Mouse (Mus musculus): ENCODE data around the gene Rasgef1b. TPM values are rescaled to one million over a fixed set of nuclear protein-coding genes. Genes with fewer than 3 reads are reported as not detected.

Gene Rasgef1b
- polyA plus RNA-seq, 1 experiment from 2014 or later, result 25.5 TPM

DNA sequence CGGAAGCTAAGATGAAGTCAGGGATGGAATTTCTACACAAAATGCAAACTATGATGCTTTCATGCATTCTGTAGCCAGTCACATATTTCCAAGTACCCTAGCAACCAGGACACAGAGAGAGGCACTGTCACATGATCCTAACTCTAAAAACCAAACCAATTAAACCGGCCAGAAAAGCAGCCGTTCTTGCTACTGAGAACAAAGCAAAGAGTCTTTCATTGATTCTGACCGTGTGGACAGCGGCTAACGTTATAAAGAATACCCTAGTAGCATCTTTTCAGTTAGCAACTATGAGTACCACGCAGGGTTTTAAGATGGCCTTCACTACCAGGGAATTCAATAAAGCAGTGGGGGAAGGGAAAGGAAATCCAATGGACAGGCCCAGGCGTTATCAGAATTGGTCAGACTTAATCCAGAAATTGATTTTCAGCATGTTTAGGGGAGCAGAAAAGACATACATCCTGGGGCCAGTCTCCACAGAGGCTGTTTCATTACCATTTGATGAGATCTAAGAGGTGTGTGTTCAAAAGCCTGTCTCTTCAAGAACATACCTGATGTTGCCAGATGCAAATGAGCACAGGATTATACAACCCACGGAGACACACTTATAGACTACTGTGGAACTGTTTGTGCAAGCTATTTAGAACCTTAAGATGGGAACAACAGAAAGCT is 215.5 kb downstream of the Rasgef1b start:
- H3K36me3 ChIP-seq (ENCODE audit: control insufficient read depth, insufficient read depth, low read length), result no peaks in the 10 kb centered on the region
- ATAC-seq (replicated peaks; ENCODE audit: low FRiP score), result peak; percentile 33
- no peak for DNase-seq (ENCODE audit: low spot score)
- no peak overlapping the region for H3K4me3 ChIP-seq (ENCODE audit: low read depth, low read length)
- no peaks in the 10 kb centered on the region for H3K27me3 ChIP-seq (ENCODE audit: control insufficient read depth, insufficient read depth, low read length)
- H3K9me3 ChIP-seq (ENCODE audit: control insufficient read depth, low read length), result no peaks in the 10 kb centered on the region
- peaks cover 2% of the 10 kb centered on the region; the same call in 1 of the 2 replicates for H3K4me1 ChIP-seq (replicated peaks; ENCODE audit: control insufficient read depth, insufficient read depth, low read length)
- H3K9ac ChIP-seq (ENCODE audit: low read length), result no peak overlapping the region
- H3K27ac ChIP-seq (ENCODE audit: low read depth, low read length), result no peak overlapping the region; the same call in 1 of the 2 replicates
- H3K4me2 ChIP-seq (ENCODE audit: low read depth, low read length, severe bottlenecking), result no peak overlapping the region
- WGBS, result 30% methylated on average over 9 of the region's 9 CpGs

DNA sequence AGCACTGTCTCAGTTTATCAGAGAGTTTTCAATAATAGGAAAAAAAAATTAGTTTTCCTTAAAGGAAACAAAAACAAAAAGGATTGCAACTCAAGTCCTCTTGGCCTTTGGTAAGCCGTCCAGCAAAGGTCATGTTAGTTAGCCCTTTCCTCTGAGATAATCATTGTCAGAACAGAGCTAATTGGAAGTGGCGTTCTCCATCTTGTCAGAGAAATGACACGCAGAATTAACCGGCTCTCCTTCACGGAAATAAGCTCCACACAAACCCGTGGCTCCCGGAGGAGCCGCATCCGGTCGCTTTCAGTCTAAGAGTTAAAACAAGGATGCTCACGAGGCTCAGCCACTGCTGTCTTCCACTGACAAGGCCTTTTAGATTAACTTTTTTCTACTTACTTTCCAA is 217.8 kb downstream of the Rasgef1b start:
- no peaks in the 10 kb centered on the region for H3K27me3 ChIP-seq (ENCODE audit: control insufficient read depth, insufficient read depth, low read length)
- DNase-seq (ENCODE audit: low spot score), result no peak

DNA sequence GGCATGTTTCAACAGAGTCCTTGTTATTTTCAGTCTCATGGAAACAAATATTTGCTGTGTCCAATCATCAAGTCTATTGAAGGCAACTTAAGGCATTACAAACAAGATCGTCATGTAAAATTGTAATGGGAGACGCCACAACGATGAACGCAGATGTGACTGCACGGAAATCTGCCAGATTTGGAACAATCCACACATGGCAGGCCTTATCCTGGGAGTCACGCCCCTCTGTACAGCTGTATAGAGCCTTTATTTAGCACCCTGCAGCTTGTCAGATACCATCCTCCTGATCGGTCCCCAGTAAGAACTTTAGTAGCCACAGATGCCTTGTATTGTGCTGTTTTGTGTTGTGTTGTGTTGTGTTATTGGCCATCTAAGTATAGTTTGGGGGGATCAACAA is 222.8 kb downstream of the Rasgef1b start:
- Histone ChIP-seq H3K36me3 (ENCODE audit: control insufficient read depth, insufficient read depth, low read length) (no peaks in the 10 kb centered on the region), H3K27ac (ENCODE audit: low read depth, low read length) (no peak overlapping the region), H3K4me1 (replicated peaks; ENCODE audit: control insufficient read depth, insufficient read depth, low read length) (no peaks in the 10 kb centered on the region; the same call in 1 of the 2 replicates), H3K9me3 (ENCODE audit: control insufficient read depth, low read length) (no peaks in the 10 kb centered on the region), H3K4me3 (ENCODE audit: low read depth, low read length) (no peak overlapping the region), H3K27me3 (ENCODE audit: control insufficient read depth, insufficient read depth, low read length) (no peaks in the 10 kb centered on the region), H3K9ac (ENCODE audit: low read length) (no peak overlapping the region), H3K4me2 (ENCODE audit: low read depth, low read length, severe bottlenecking) (no peak overlapping the region)
- WGBS, result 88% methylated on average over 7 of the region's 7 CpGs
- DNase-seq (ENCODE audit: low spot score), result no peak
- no peak for ATAC-seq (replicated peaks; ENCODE audit: low FRiP score)

More for the DNA sequence above, 217.8 kb downstream of the Rasgef1b start:
- Histone ChIP-seq H3K9ac (ENCODE audit: low read length) (no peak overlapping the region), H3K27ac (ENCODE audit: low read depth, low read length) (no peak overlapping the region), H3K9me3 (ENCODE audit: control insufficient read depth, low read length) (no peaks in the 10 kb centered on the region), H3K36me3 (ENCODE audit: control insufficient read depth, insufficient read depth, low read length) (no peaks in the 10 kb centered on the region), H3K4me1 (replicated peaks; ENCODE audit: control insufficient read depth, insufficient read depth, low read length) (peaks cover 2% of the 10 kb centered on the region; the same call in 1 of the 2 replicates), H3K4me2 (ENCODE audit: low read depth, low read length, severe bottlenecking) (no peak overlapping the region), H3K4me3 (ENCODE audit: low read depth, low read length) (no peak overlapping the region)
- ATAC-seq (replicated peaks; ENCODE audit: low FRiP score), result no peak
- 30% methylated on average over 11 of the region's 11 CpGs for WGBS

DNA sequence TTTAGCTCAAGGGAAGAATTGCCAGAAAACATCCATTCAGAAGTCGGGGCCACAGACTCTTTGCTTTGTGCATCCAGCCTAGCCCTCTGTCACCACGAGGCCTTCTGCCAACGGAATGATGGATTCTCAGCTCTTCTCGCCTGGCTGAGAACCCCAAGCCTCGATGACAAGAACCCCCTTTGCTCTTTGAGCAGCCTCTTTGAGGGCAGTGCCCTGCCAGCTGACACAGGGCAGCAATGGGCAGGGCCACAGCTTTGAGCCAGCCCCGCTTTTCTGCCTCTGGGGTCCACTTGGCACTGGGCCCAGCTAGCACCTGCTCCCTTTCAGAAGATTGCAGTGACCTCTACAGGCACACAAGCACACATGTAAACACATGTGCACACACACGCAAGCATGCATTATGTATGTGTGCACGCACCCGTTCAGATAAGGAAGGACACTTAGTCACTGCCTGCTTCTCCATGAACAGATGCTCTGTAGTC is 224.5 kb downstream of the Rasgef1b start:
- Histone ChIP-seq H3K4me2 (ENCODE audit: low read depth, low read length, severe bottlenecking) (no peak overlapping the region), H3K27me3 (ENCODE audit: control insufficient read depth, insufficient read depth, low read length) (no peaks in the 10 kb centered on the region), H3K9me3 (ENCODE audit: control insufficient read depth, low read length) (no peaks in the 10 kb centered on the region), H3K27ac (ENCODE audit: low read depth, low read length) (no peak overlapping the region), H3K4me1 (replicated peaks; ENCODE audit: control insufficient read depth, insufficient read depth, low read length) (no peaks in the 10 kb centered on the region), H3K9ac (ENCODE audit: low read length) (no peak overlapping the region), H3K36me3 (ENCODE audit: control insufficient read depth, insufficient read depth, low read length) (no peaks in the 10 kb centered on the region), H3K4me3 (ENCODE audit: low read depth, low read length) (no peak overlapping the region)
- WGBS, result 59% methylated on average over 9 of the region's 9 CpGs
- DNase-seq (ENCODE audit: low spot score) (peak; percentile 60), ATAC-seq (replicated peaks; ENCODE audit: low FRiP score) (peak; percentile 56; the same call in 1 of the 2 replicates)

DNA sequence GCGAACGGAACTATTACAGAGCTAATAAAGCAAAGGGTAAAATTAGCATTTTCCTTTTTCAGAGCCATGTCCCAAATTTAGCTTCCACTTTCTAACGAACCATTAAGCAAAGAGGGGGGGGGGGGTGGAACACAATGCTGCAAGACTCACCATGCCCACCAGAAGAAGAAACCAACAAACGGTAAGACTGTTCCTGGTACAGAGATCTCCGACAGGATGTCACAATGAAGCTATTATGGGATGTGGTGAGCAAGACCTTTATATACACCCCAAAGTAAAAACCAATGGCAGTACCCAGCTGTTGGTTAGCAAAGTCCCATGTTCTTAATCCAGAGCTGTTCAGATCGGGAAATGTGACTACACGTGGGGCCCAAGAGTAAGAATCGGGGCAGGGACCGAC is 226.2 kb downstream of the Rasgef1b start:
- no peaks in the 10 kb centered on the region for H3K4me1 ChIP-seq (replicated peaks; ENCODE audit: control insufficient read depth, insufficient read depth, low read length)
- ATAC-seq (replicated peaks; ENCODE audit: low FRiP score) (no peak), DNase-seq (ENCODE audit: low spot score) (no peak)
- H3K4me3 ChIP-seq (ENCODE audit: low read depth, low read length), result no peak overlapping the region
- no peak overlapping the region for H3K9ac ChIP-seq (ENCODE audit: low read length)
- H3K9me3 ChIP-seq (ENCODE audit: control insufficient read depth, low read length), result no peaks in the 10 kb centered on the region
- no peaks in the 10 kb centered on the region for H3K36me3 ChIP-seq (ENCODE audit: control insufficient read depth, insufficient read depth, low read length)
- WGBS, result 79% methylated on average over 9 of the region's 9 CpGs
- H3K4me2 ChIP-seq (ENCODE audit: low read depth, low read length, severe bottlenecking), result no peak overlapping the region
- H3K27me3 ChIP-seq (ENCODE audit: control insufficient read depth, insufficient read depth, low read length), result no peaks in the 10 kb centered on the region
- H3K27ac ChIP-seq (ENCODE audit: low read depth, low read length), result no peak overlapping the region

DNA sequence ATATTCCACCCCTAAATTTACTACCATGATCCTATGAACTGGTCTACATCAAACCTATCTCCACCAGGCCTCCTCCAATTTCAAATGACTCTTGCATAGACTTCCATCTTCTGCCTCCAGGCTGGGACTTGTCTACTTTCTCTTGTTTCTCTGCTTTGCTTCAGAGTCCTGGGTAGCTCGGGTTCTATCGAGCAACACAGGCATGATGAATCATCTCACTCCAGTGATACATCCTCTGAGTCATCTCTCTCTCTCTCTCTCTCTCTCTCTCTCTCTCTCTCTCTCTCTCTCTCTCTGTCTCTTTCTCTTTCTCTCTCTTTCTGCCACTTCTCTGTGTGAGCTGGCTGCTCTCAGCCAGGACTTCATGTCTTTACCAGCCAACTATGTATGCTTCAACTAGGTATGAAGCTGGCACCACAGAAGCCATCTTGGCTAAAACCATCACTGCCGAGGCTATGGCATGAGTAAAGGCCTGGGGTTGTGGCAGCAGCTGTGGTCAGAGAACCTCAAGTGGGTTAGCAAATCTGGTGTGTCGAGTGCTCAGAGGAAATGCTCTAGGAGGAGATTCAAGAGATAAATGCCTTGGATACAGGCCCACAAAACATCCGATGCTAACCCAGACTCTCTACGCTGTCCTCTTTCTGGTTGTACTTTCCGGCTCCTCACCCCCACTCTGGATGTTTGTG is 229.3 kb downstream of the Rasgef1b start:
- no peak for ATAC-seq (replicated peaks; ENCODE audit: low FRiP score)
- no peak overlapping the region for H3K4me3 ChIP-seq (ENCODE audit: low read depth, low read length)
- H3K4me2 ChIP-seq (ENCODE audit: low read depth, low read length, severe bottlenecking), result no peak overlapping the region

DNA sequence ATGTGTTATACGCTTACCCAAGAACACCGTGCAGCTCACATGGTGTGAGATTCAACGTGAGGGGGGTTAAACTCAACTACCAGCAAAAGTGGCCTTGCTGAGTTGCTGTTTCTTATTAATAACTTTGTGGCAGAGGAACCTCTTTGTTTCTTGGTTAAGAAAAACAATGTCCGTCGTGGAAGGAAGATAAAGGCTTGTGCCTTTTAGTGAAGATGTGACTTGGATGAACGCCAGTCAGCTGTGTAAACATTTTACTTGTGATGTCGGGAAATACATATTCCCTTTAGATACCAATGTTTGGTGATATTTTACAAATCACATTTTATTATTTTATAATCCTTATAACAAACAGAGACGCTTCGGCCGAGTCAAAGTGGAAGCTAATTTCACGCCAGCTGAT is 231.0 kb downstream of the Rasgef1b start:
- Histone ChIP-seq H3K27ac (ENCODE audit: low read depth, low read length) (no peak overlapping the region), H3K4me1 (replicated peaks; ENCODE audit: control insufficient read depth, insufficient read depth, low read length) (peaks cover 5% of the 10 kb centered on the region; the same call in 1 of the 2 replicates), H3K9ac (ENCODE audit: low read length) (no peak overlapping the region), H3K36me3 (ENCODE audit: control insufficient read depth, insufficient read depth, low read length) (no peaks in the 10 kb centered on the region), H3K9me3 (ENCODE audit: control insufficient read depth, low read length) (no peaks in the 10 kb centered on the region), H3K27me3 (ENCODE audit: control insufficient read depth, insufficient read depth, low read length) (no peaks in the 10 kb centered on the region), H3K4me3 (ENCODE audit: low read depth, low read length) (no peak overlapping the region), H3K4me2 (ENCODE audit: low read depth, low read length, severe bottlenecking) (no peak overlapping the region)
- 85% methylated on average over 11 of the region's 11 CpGs for WGBS
- ATAC-seq (replicated peaks; ENCODE audit: low FRiP score) (no peak), DNase-seq (ENCODE audit: low spot score) (no peak)

More for the DNA sequence above, 229.3 kb downstream of the Rasgef1b start:
- H3K36me3 ChIP-seq (ENCODE audit: control insufficient read depth, insufficient read depth, low read length), result no peaks in the 10 kb centered on the region
- no peak for DNase-seq (ENCODE audit: low spot score)
- H3K27me3 ChIP-seq (ENCODE audit: control insufficient read depth, insufficient read depth, low read length), result no peaks in the 10 kb centered on the region
- no peak overlapping the region for H3K27ac ChIP-seq (ENCODE audit: low read depth, low read length)
- WGBS, result 94% methylated on average over 7 of the region's 7 CpGs
- peaks cover 5% of the 10 kb centered on the region; the same call in 1 of the 2 replicates for H3K4me1 ChIP-seq (replicated peaks; ENCODE audit: control insufficient read depth, insufficient read depth, low read length)
- no peaks in the 10 kb centered on the region for H3K9me3 ChIP-seq (ENCODE audit: control insufficient read depth, low read length)
- no peak overlapping the region for H3K9ac ChIP-seq (ENCODE audit: low read length)

DNA sequence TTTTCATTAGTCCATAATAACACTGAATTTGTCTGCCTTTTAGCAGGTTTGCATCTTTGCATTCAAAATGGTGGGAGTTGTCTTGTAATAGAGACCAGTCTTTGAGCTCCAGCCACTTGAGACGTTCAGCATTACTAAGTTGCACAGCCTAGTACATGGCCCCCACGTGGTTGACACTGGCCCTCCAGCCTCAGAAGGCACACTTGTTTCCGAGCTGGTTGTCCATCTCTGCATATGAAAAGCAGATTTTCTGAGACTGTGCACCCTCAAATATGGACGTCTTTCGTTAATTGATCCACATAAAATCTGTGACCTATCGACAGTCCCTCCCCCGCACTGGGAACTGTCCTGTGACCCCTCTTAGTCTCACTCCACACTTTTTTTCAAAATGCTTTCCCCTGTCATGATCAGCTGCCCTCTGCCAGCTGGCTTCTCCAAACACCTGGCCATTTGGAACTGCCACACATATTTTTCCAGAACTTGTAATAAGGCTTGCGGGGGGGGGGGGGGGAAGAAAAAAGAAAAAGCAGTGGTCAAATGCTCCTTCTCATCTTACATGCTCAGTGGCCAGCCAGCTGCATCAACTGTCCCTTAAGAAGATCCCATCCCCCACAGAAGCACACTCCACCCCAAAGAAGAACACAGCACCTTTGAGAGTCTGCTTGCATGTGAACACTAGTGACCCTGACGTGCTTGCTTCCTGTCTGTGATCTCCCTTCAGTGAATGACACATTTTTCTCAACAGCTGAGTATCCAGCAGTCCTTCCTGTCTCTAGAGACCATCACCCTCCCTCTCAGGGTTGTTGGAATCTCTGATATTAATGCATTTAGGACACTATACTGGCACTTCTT is 231.7 kb downstream of the Rasgef1b start:
- DNase-seq (ENCODE audit: low spot score), result no peak
- WGBS, result 65% methylated on average over 9 of the region's 9 CpGs

More for the DNA sequence above, 231.7 kb downstream of the Rasgef1b start:
- H3K9ac ChIP-seq (ENCODE audit: low read length), result no peak overlapping the region
- no peak overlapping the region for H3K27ac ChIP-seq (ENCODE audit: low read depth, low read length)
- no peak overlapping the region for H3K4me3 ChIP-seq (ENCODE audit: low read depth, low read length)
- H3K36me3 ChIP-seq (ENCODE audit: control insufficient read depth, insufficient read depth, low read length), result no peaks in the 10 kb centered on the region
- H3K27me3 ChIP-seq (ENCODE audit: control insufficient read depth, insufficient read depth, low read length), result no peaks in the 10 kb centered on the region
- peaks cover 5% of the 10 kb centered on the region; the same call in 1 of the 2 replicates for H3K4me1 ChIP-seq (replicated peaks; ENCODE audit: control insufficient read depth, insufficient read depth, low read length)
- no peak for ATAC-seq (replicated peaks; ENCODE audit: low FRiP score)
- H3K9me3 ChIP-seq (ENCODE audit: control insufficient read depth, low read length), result no peaks in the 10 kb centered on the region
- no peak overlapping the region for H3K4me2 ChIP-seq (ENCODE audit: low read depth, low read length, severe bottlenecking)
